Mouse (Mus musculus): ENCODE measurements at regions not wholly inside any gene's neighbourhood (a gene's known extent, or its start where the extent isn't known, plus 50 kb on each side); places are given as distances from the start of the nearest gene placed in this dataset.

GRCm38 (mm10) chr12:15542486-15542885 lies 274.2 kb downstream of the Trib2 start:
- TF ChIP-seq MAFK (IDR thresholded peaks at IDR 0.05; ENCODE audit: insufficient read depth, low read depth, low read length) = no peak
- no peak for TF ChIP-seq CHD2 (IDR thresholded peaks at IDR 0.05; ENCODE audit: low read depth, low read length)
